Mouse (Mus musculus) c-Kit-positive CD71-positive TER-119-positive erythroid progenitor cells, embryonic 14.5 days (primary cell): ENCODE data around the gene Fam131a.
A peak's percentile ranks its signal among the peaks of the same experiment; 100 is the strongest.

Experiments
- DNase-seq: peaks from one replicate; pipeline ENCODE4 v3.0.0-alpha.2; 2013; ENCODE audit warnings: low spot score

Fam131a gene

GRCm38 (mm10) chr16:20717181-20717977, 24.3 kb downstream of the Fam131a start, which contains the start of the genes Polr2h and Clcn2:
TSS of gene Polr2h (plus strand) at chr16:20717665.
TSS of gene Clcn2 (minus strand) at chr16:20717746.
- peak; percentile 96 for DNase-seq

- no peak for DNase-seq
Observed at GRCm38 (mm10) chr16:20717978-20718670, 25.1 kb downstream of the Fam131a start.

GRCm38 (mm10) chr16:20721808-20722207, 28.8 kb downstream of the Fam131a start:
- no peak for DNase-seq

GRCm38 (mm10) chr16:20722736-20723135, 29.7 kb downstream of the Fam131a start:
- no peak for DNase-seq

- DNase-seq: no peak
Observed at GRCm38 (mm10) chr16:20723247-20723646, 30.2 kb downstream of the Fam131a start.

GRCm38 (mm10) chr16:20724338-20724748, 31.3 kb downstream of the Fam131a start:
- no peak for DNase-seq

- no peak for DNase-seq
Observed at GRCm38 (mm10) chr16:20725321-20725720, 32.3 kb downstream of the Fam131a start.

- DNase-seq: no peak
Observed at GRCm38 (mm10) chr16:20725750-20726149, 32.7 kb downstream of the Fam131a start.

- no peak for DNase-seq
Observed at GRCm38 (mm10) chr16:20726384-20726783, 33.3 kb downstream of the Fam131a start.

- DNase-seq: no peak
Observed at GRCm38 (mm10) chr16:20730293-20730711, 37.3 kb downstream of the Fam131a start.

GRCm38 (mm10) chr16:20731688-20732087, 38.6 kb downstream of the Fam131a start:
- DNase-seq: no peak

GRCm38 (mm10) chr16:20732251-20732924, 39.3 kb downstream of the Fam131a start:
- DNase-seq: no peak

GRCm38 (mm10) chr16:20732925-20733730, 40.1 kb downstream of the Fam131a start, which contains the start of gene Chrd:
TSS of gene Chrd (plus strand) at chr16:20733127.
- no peak for DNase-seq

- no peak for DNase-seq
Observed at GRCm38 (mm10) chr16:20733731-20734730, 41.0 kb downstream of the Fam131a start, which contains the start of gene Thpo. TSS of gene Thpo (minus strand) at chr16:20734511.

GRCm38 (mm10) chr16:20735651-20736050, 42.6 kb downstream of the Fam131a start:
- DNase-seq: no peak

- DNase-seq: no peak
Observed at GRCm38 (mm10) chr16:20736168-20736567, 43.1 kb downstream of the Fam131a start.

GRCm38 (mm10) chr16:20736823-20737222, 43.8 kb downstream of the Fam131a start:
- no peak for DNase-seq

- DNase-seq: no peak
Observed at GRCm38 (mm10) chr16:20739845-20740244, 46.8 kb downstream of the Fam131a start.

GRCm38 (mm10) chr16:20746641-20747040, 53.6 kb downstream of the Fam131a start:
- DNase-seq: no peak

GRCm38 (mm10) chr16:20750518-20750917, 57.5 kb downstream of the Fam131a start:
- DNase-seq: no peak
